8 mouse cellular contexts compared by ENCODE assay signal in genomic region chr6:119387801-119388649, GRCm38 (mm10). TPM values are rescaled to one million over a fixed set of nuclear protein-coding genes. Genes with fewer than 3 reads are reported as not detected.
DNase-seq lines count a peak whose midpoint lies in the region; ATAC-seq and TF ChIP-seq lines count a peak whose summit lies in the region.

No protein-coding gene starts in this region.

- intact Hi-C loops in left cerebral cortex, adult 2 months (cut with DNase I): no loop called here
- intact Hi-C loops in left cerebral cortex, postnatal 36 days (cut with DNase I): no loop called here

- no peaks in the 10 kb centered on the region for H3K27me3 ChIP-seq in forebrain, embryonic 15.5 days
- H3K27me3 ChIP-seq in hindbrain, embryonic 13.5 days: no peaks in the 10 kb centered on the region
- no peaks in the 10 kb centered on the region for H3K27me3 ChIP-seq in midbrain, embryonic 13.5 days
- no peaks in the 10 kb centered on the region for H3K27me3 ChIP-seq in stomach, embryonic 15.5 days (replicated peaks)

- peak overlapping the region; percentile 80 for H3K9ac ChIP-seq in forebrain, embryonic 15.5 days (replicated peaks)
- H3K9ac ChIP-seq in hindbrain, embryonic 13.5 days: peak overlapping the region; percentile 88
- H3K9ac ChIP-seq in midbrain, embryonic 13.5 days (replicated peaks): peak overlapping the region; percentile 88
- peak overlapping the region; percentile 88 for H3K9ac ChIP-seq in stomach, embryonic 15.5 days

- peaks cover 31% of the 10 kb centered on the region for H3K4me1 ChIP-seq in forebrain, embryonic 15.5 days
- H3K4me1 ChIP-seq in hindbrain, embryonic 13.5 days (replicated peaks): peaks cover 26% of the 10 kb centered on the region
- peaks cover 32% of the 10 kb centered on the region for H3K4me1 ChIP-seq in midbrain, embryonic 13.5 days (replicated peaks)
- peaks cover 2% of the 10 kb centered on the region; the same call in 1 of the 2 replicates for H3K4me1 ChIP-seq in stomach, embryonic 15.5 days

- H3K9me3 ChIP-seq in forebrain, embryonic 15.5 days: no peaks in the 10 kb centered on the region
- H3K9me3 ChIP-seq in hindbrain, embryonic 13.5 days: no peaks in the 10 kb centered on the region
- no peaks in the 10 kb centered on the region for H3K9me3 ChIP-seq in midbrain, embryonic 13.5 days
- H3K9me3 ChIP-seq in stomach, embryonic 15.5 days: no peaks in the 10 kb centered on the region

- peak overlapping the region; percentile 75 for H3K4me2 ChIP-seq in forebrain, embryonic 15.5 days (replicated peaks)
- H3K4me2 ChIP-seq in hindbrain, embryonic 13.5 days: peak overlapping the region; percentile 93
- H3K4me2 ChIP-seq in midbrain, embryonic 13.5 days (replicated peaks): peak overlapping the region; percentile 80
- peak overlapping the region; percentile 75 for H3K4me2 ChIP-seq in stomach, embryonic 15.5 days

- no peak; the same call in 1 of the 2 replicates for TF ChIP-seq CTCF in left cerebral cortex, adult 2 months (IDR thresholded peaks at IDR 0.05)

- peak; percentile 68 for ATAC-seq in cerebellum, adult (ENCODE audit: insufficient number of reproducible peaks, low FRiP score, low TSS enrichment)
- peak; percentile 85 for ATAC-seq in forebrain, embryonic 15.5 days (replicated peaks)
- peak; percentile 92 for ATAC-seq in hindbrain, embryonic 13.5 days (ENCODE audit: low FRiP score)
- ATAC-seq in midbrain, embryonic 13.5 days: peak; percentile 93
- ATAC-seq in stomach, embryonic 15.5 days (ENCODE audit: insufficient read depth, low FRiP score, low read depth): peak; percentile 83

- H3K36me3 ChIP-seq in forebrain, embryonic 15.5 days: no peaks in the 10 kb centered on the region
- H3K36me3 ChIP-seq in hindbrain, embryonic 13.5 days: no peaks in the 10 kb centered on the region
- H3K36me3 ChIP-seq in midbrain, embryonic 13.5 days: no peaks in the 10 kb centered on the region
- H3K36me3 ChIP-seq in stomach, embryonic 15.5 days: no peaks in the 10 kb centered on the region

- H3K27ac ChIP-seq in left cerebral cortex, adult 2 months: peak overlapping the region; percentile 89
- H3K27ac ChIP-seq in forebrain, embryonic 15.5 days (replicated peaks): peak overlapping the region; percentile 83
- H3K27ac ChIP-seq in hindbrain, embryonic 13.5 days: peak overlapping the region; percentile 95
- H3K27ac ChIP-seq in midbrain, embryonic 13.5 days: peak overlapping the region; percentile 94
- H3K27ac ChIP-seq in stomach, embryonic 15.5 days: peak overlapping the region; percentile 84

- peak overlapping the region; percentile 83 for H3K4me3 ChIP-seq in left cerebral cortex, adult 2 months
- H3K4me3 ChIP-seq in forebrain, embryonic 15.5 days: peak overlapping the region; percentile 76
- H3K4me3 ChIP-seq in hindbrain, embryonic 13.5 days: peak overlapping the region; percentile 75
- H3K4me3 ChIP-seq in midbrain, embryonic 13.5 days (replicated peaks): peak overlapping the region; percentile 77
- H3K4me3 ChIP-seq in stomach, embryonic 15.5 days (replicated peaks): peak overlapping the region; percentile 91

- peak; percentile 26 for DNase-seq in left cerebral cortex, adult 2 months (ENCODE audit: extremely low spot score in 1 of 2, low spot score in 2 of 2)
- no peak for DNase-seq in left cerebral cortex, adult 9 months (ENCODE audit: low spot score in 2 of 2)
- DNase-seq in left cerebral cortex, postnatal 36 days (ENCODE audit: low spot score in 2 of 2): peak; percentile 13 to 30

- WGBS in forebrain, embryonic 15.5 days: under 1% methylated on average over 53 of the region's 76 CpGs
- 1% methylated on average over 42 of the region's 76 CpGs for WGBS in hindbrain, embryonic 13.5 days
- 2% methylated on average over 34 of the region's 76 CpGs for WGBS in midbrain, embryonic 13.5 days
- under 1% methylated on average over 61 of the region's 76 CpGs for WGBS in stomach, embryonic 15.5 days

RNA-seq across cellular contexts. Expression of gene Adipor2, which starts 29.5 kb away (rescaled TPM):
- total RNA-seq in left cerebral cortex, adult 2 months (2021): 10 to 100 TPM; 39.9 to 40.9 TPM
- polyA plus RNA-seq in forebrain, embryonic 15.5 days (2015; fragmentation: Nextera tagmentation; extraction: Ambion mirVana): 43.1 and 45.5 TPM in 2 replicates
- 38.0 and 44.1 TPM in 2 replicates for polyA plus RNA-seq in hindbrain, embryonic 13.5 days (2015; fragmentation: Nextera tagmentation; extraction: Ambion mirVana)
- total RNA-seq in left cerebral cortex, postnatal 36 days (2021): 10 to 100 TPM; 38.4 to 39.3 TPM
- 38.1 and 39.9 TPM in 2 replicates for polyA plus RNA-seq in midbrain, embryonic 13.5 days (2015; fragmentation: Nextera tagmentation; extraction: Ambion mirVana)
- 53.9 and 58.7 TPM in 2 replicates for polyA plus RNA-seq in stomach, embryonic 15.5 days (2015; fragmentation: Nextera tagmentation; extraction: Ambion mirVana)

RNA-seq across cellular contexts. Expression of gene Lrtm2, which starts 57.5 kb away (rescaled TPM):
- total RNA-seq in left cerebral cortex, adult 2 months (2021): 10 to 100 TPM; 60.5 to 63.9 TPM
- 3.5 and 3.7 TPM in 2 replicates for polyA plus RNA-seq in forebrain, embryonic 15.5 days (2015; fragmentation: Nextera tagmentation; extraction: Ambion mirVana)
- 5.0 and 5.1 TPM in 2 replicates for polyA plus RNA-seq in hindbrain, embryonic 13.5 days (2015; fragmentation: Nextera tagmentation; extraction: Ambion mirVana)
- 10 to 100 TPM; 55.9 to 59.8 TPM for total RNA-seq in left cerebral cortex, postnatal 36 days (2021)
- 3.6 and 3.8 TPM in 2 replicates for polyA plus RNA-seq in midbrain, embryonic 13.5 days (2015; fragmentation: Nextera tagmentation; extraction: Ambion mirVana)
- 0.36 and 0.79 TPM in 2 replicates for polyA plus RNA-seq in stomach, embryonic 15.5 days (2015; fragmentation: Nextera tagmentation; extraction: Ambion mirVana)

Comparison
In these comparisons a context has a peak if more than half of its experiments do, and no peak if none do; other contexts are left out.
1. DNase-seq: peak in left cerebral cortex, adult 2 months (2 of 2) and left cerebral cortex, postnatal 36 days (2 of 2); none in left cerebral cortex, adult 9 months (0 of 2).
2. Peak in every context shown above with its lines, with median percentiles within 50 percentile points of each other: H3K27ac ChIP-seq, H3K4me3 ChIP-seq, ATAC-seq, H3K4me2 ChIP-seq and H3K9ac ChIP-seq.